Mouse (Mus musculus): ENCODE data around the gene Mylk4.

Gene Mylk4

GRCm38 (mm10) chr13:32799131-32799530 lies 15.4 kb upstream of the Mylk4 start:
- no peak for DNase-seq (ENCODE audit: extremely low read depth, insufficient read length, low spot score)

GRCm38 (mm10) chr13:32797085-32797484 lies 13.3 kb upstream of the Mylk4 start:
- DNase-seq (ENCODE audit: extremely low read depth, insufficient read length, low spot score): no peak

GRCm38 (mm10) chr13:32795166-32795565 lies 11.4 kb upstream of the Mylk4 start:
- no peak for DNase-seq (ENCODE audit: extremely low read depth, insufficient read length, low spot score)

GRCm38 (mm10) chr13:32794619-32795018 lies 10.9 kb upstream of the Mylk4 start:
- peak; percentile 7 for DNase-seq (ENCODE audit: extremely low read depth, insufficient read length, low spot score)

- DNase-seq (ENCODE audit: extremely low read depth, insufficient read length, low spot score): no peak
These were observed 6.0 kb upstream of the Mylk4 start for GRCm38 (mm10) chr13:32789781-32790180.

- no peak for DNase-seq (ENCODE audit: extremely low read depth, insufficient read length, low spot score)
These were observed 3.8 kb upstream of the Mylk4 start for GRCm38 (mm10) chr13:32787584-32787983.

- no peak for DNase-seq (ENCODE audit: extremely low read depth, insufficient read length, low spot score)
These were observed 699 bp downstream of the Mylk4 start for GRCm38 (mm10) chr13:32783055-32783454.

- DNase-seq (ENCODE audit: extremely low read depth, insufficient read length, low spot score): no peak
These were observed 4.9 kb downstream of the Mylk4 start for GRCm38 (mm10) chr13:32778861-32779260.

GRCm38 (mm10) chr13:32776350-32776749 lies 7.4 kb downstream of the Mylk4 start:
- no peak for DNase-seq (ENCODE audit: extremely low read depth, insufficient read length, low spot score)

- no peak for DNase-seq (ENCODE audit: extremely low read depth, insufficient read length, low spot score)
These were observed 7.9 kb downstream of the Mylk4 start for GRCm38 (mm10) chr13:32775889-32776288.

GRCm38 (mm10) chr13:32769960-32770359 lies 13.8 kb downstream of the Mylk4 start:
- no peak for DNase-seq (ENCODE audit: extremely low read depth, insufficient read length, low spot score)

- peak; percentile 6 for DNase-seq (ENCODE audit: extremely low read depth, insufficient read length, low spot score)
These were observed 15.7 kb downstream of the Mylk4 start for GRCm38 (mm10) chr13:32768104-32768503.

- no peak for DNase-seq (ENCODE audit: extremely low read depth, insufficient read length, low spot score)
These were observed 19.3 kb downstream of the Mylk4 start for GRCm38 (mm10) chr13:32764448-32764847.

- DNase-seq (ENCODE audit: extremely low read depth, insufficient read length, low spot score): no peak
These were observed 20.6 kb downstream of the Mylk4 start for GRCm38 (mm10) chr13:32763141-32763540.

GRCm38 (mm10) chr13:32760795-32761194 lies 23.0 kb downstream of the Mylk4 start:
- DNase-seq (ENCODE audit: extremely low read depth, insufficient read length, low spot score): no peak

GRCm38 (mm10) chr13:32759036-32759435 lies 24.7 kb downstream of the Mylk4 start:
- DNase-seq (ENCODE audit: extremely low read depth, insufficient read length, low spot score): no peak

GRCm38 (mm10) chr13:32752066-32752657 lies 31.6 kb downstream of the Mylk4 start:
- no peak for DNase-seq (ENCODE audit: extremely low read depth, insufficient read length, low spot score)

GRCm38 (mm10) chr13:32750507-32750906 lies 33.2 kb downstream of the Mylk4 start:
- DNase-seq (ENCODE audit: extremely low read depth, insufficient read length, low spot score): no peak

GRCm38 (mm10) chr13:32748421-32748820 lies 35.3 kb downstream of the Mylk4 start:
- DNase-seq (ENCODE audit: extremely low read depth, insufficient read length, low spot score): no peak

GRCm38 (mm10) chr13:32741161-32741560 lies 42.6 kb downstream of the Mylk4 start:
- no peak for DNase-seq (ENCODE audit: extremely low read depth, insufficient read length, low spot score)

- DNase-seq (ENCODE audit: extremely low read depth, insufficient read length, low spot score): no peak
These were observed 52.5 kb downstream of the Mylk4 start for GRCm38 (mm10) chr13:32731283-32731682.

GRCm38 (mm10) chr13:32724606-32725005 lies 59.1 kb downstream of the Mylk4 start:
- no peak for DNase-seq (ENCODE audit: extremely low read depth, insufficient read length, low spot score)

- DNase-seq (ENCODE audit: extremely low read depth, insufficient read length, low spot score): peak; percentile 76
These were observed 62.0 kb downstream of the Mylk4 start for GRCm38 (mm10) chr13:32721717-32722116.
